Mouse (Mus musculus) retina, embryonic 14.5 days (tissue): Measurements from ENCODE around the gene Nicn1.
"Not testable (repeated sequence)": the region's sequence is repeated elsewhere in the genome, so short reads cannot be mapped to it uniquely, and the experiment has no call there.

Source experiments
- DNase-seq: peaks from one replicate; pipeline ENCODE4 v3.0.0-alpha.2; 2015; ENCODE audit warnings: low spot score

Gene Nicn1

DNA sequence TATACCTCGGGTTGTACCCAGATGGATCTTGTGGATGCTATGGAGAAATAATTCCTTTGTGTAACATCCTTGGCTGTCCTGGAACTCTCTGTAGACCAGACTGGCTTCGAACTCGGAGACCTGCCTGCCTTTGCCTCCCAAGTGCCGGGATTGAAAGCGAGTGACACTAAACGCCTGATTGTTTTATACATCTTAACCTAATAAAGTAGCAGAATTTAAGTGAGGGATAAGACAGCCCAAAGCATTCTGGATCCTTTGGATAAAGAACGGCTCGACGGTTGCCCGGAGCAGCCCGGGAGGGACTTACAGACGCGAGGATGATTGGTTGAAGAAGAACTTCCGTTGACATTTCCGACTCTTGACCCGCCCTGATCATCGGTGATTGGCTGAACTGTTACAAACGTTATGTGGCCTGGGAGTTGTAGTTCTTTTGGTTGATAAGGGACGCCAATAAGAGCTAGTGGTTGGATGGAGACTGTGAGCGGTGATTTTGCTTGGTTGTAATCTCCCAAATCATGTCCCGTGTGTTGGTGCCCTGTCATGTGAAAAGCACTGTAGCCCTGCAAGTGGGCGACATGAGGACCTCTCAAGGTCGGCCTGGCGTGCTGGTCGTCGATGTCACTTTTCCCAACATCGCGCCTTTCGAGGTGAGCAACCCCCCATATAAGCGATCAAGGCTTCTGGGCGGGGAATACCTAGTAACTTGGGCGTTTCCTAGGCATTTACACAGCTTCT lies at the start of gene Nicn1:
Gene Nicn1 (plus strand): TSS at position 414 of the 735 bp plus-strand sequence.
- DNase-seq: peak; percentile 98

DNA sequence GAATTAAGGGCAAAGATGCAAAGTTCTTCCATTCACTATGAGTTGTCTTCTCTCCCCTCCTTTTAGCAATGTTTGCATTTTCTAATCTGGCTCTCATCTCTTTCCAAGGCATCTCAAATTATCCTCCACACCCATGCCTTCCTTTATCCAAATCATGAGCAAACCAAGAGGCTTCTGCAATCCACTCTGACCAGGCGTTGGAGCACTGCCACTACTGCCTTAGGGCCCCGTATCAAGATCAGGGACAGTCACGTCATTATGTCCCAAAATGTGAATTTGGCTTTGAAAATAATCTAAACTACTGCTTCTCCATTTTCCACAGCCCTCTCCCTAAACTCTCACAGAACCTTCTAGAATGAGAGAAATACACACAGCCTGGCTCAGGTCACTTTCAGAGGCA lies 45.7 kb upstream of the Nicn1 start:
- no peak for DNase-seq

DNA sequence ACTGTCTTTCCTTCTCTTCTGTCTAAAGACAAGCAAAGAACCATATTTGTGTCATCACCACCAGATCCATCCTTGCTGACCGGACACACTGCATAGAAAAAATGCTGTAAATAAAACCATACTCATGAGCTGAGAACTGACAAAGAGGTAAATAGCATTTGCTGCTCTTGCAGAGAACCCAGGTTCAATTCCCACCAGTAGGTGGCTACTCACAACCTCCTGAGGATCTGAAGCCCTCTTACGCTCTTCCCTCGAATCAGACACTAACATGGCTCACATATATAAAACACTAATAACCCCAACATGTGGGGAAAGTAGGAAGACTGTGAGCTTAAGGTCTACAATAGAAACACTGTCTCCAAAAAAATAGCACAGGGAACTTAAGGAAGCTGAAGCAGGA lies 45.2 kb upstream of the Nicn1 start:
- peak; percentile 23 for DNase-seq

DNA sequence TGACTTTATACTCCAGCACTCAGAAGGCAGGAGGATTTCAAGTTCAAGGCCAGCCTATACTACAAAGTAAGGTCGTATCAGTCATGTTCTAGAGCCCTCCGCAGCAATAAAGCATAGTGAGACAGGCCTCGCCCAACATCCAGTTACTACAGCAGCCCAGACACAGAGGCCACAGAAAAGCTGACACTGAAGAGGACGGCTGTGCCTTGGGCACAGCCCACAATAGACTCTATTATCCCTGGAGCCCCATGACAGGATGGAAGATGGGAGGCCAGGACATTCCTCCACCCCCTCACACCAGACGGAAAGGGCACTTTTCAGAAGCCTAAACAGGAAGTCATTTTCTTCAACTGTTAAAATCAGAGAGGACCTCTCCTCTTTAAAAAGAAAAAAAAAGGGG lies 41.3 kb upstream of the Nicn1 start:
- no peak for DNase-seq

DNA sequence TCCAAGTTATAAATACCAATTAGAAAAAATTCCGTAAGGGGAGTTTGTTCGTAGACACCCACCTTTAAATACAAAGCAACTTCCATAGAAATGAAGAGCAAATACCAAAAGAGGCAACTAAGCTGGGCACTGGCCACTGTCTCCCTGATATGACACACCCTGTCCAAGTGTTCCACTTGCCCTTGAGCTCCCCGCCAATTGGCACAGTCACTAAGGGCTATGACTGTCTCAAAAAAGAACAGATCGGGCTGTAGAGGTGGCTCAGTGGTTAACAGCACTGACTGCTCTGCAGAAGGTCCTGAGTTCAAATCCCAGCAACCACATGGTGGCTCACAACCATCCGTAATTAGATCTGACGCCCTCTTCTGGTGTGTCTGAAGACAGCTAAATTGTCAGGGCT lies 38.4 kb upstream of the Nicn1 start:
- no peak for DNase-seq

DNA sequence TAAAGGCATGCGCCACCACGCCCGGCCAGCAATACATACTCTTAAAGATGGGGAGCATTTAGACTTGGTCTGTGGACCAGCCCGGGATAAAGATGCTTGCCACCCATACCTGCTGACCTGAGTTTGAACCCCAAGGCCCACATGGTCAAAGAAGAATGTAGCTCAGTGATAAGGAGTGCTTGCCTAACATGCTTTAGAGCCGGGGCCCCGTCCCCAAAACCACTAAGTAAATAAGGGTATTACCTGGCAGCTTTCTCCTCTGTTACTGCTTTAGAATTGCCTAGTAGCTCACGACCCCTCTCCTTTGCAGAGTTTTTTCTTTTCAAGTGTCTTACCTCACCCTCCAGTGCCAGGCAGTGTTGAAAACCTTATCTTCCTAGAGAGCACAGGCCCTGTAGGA lies 37.5 kb upstream of the Nicn1 start:
- no peak for DNase-seq

DNA sequence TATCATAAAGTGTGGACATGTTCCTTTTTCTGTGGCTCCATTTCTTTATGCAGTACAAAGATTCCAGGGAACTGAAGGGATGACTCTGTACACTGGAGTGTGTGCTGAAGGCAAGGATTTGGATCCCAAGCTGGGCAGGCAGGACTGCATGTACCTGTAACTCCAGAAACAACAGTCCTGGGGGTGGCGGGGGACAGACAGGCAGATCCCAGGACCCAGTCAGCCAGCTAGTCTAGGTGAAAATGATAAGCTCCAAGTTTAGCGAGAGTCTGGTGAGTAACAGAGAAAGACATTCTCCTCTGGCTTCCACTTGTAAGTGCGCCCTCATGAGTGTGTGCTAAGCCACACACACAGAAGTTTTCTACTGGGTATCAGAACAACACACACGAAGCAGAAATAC lies 29.7 kb upstream of the Nicn1 start:
- DNase-seq: no peak

DNA sequence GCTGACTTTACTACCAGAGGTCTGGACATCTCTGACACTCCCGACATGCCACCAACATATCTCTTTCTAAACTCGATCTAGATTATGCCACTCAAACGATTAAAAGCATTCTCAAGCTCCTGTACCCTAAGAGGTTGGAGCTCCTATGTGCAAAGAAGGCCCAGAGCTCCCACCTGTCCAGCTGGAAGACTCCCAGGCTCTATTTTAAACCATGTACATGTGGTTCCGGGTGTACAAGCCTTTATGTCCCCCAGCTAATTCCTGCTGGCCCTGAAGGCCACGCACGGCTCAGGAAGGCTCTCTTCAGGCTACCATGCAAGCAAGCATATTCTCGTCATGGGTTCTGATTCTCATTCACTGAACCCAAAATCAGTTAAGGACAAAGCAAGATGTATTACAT lies 28.4 kb upstream of the Nicn1 start:
- no peak for DNase-seq

DNA sequence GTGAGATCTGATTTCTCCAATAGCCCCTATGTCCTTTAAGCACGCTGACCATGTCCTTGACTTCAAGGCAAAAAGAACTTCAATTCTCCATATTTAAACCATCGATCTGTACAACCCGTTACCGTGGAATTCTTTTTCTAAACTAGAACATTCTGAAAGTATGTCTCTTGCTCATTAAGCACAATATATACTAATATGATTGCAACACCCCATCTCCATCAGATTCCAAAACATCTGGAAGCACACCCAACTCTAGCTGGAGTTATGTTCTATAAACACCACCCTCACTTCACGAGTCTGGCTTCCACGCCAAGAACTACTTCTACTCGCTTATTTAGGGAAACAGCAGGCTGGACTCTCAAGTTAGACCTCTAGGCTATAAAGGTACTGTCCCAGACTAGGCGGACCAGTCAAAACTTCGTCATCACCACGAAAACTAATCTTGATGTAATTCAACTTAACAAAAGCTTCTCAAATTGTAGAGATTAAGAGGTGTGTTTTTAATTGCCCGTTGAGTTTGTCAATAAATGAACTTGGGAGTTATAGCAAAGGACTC lies 27.7 kb upstream of the Nicn1 start:
- DNase-seq: peak; percentile 17

DNA sequence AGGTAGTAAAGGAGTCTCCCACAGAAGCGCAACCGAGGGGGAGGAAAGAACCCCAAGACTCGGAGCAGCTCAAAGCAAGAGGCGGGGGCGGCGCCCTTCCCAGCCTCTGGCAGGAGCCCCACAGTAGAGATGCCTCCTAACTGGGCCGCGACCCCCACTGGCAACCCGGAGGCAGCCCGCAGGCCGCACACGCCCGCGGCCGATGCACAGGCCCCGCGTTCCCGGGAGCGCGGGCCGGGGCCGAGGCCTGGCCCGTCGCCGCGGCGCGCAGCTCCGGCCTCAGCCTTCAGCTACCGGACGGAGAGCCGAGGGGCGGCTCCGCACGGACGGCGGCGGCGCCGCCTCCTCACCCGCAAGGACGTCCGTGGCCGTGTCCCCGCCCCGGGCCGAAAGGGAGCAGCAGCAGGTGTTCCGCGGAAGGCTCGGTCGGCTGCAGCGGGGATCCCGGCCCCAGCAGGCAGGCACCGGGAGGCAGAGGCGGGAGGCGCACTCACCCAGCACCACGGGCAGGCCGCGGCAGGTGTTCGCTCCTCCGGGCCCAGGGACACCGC lies 27.0 kb upstream of the Nicn1 start:
- no peak for DNase-seq

DNA sequence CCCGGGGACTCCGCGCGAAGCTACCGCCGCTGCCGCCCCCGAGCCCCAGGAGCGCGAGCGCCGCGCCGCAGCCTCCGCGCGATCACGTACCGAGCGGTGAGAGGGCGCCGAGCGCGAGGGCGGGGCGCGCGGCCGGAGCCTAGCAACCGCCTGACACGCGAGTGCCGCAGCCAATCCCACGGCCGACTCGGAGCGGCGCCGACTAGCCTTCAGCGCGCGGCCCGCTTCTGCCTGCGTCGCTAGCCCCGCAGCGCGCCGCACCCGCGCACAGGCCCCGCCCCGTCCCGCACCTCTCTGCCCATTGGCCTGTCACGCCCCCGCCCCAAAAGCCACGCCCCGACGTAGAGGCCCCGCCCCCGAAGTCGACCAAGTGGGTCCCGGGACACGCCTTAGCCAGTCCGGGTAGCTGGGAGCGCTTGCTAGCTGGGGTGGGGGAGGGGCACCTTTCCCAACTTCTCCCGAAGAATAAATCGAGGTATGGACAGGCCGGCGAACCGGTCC lies 26.5 kb upstream of the Nicn1 start, which contains the start of gene Dag1:
Gene Dag1 (minus strand): TSS at position 269 of the 501 bp plus-strand sequence.
- DNase-seq: peak; percentile 98

DNA sequence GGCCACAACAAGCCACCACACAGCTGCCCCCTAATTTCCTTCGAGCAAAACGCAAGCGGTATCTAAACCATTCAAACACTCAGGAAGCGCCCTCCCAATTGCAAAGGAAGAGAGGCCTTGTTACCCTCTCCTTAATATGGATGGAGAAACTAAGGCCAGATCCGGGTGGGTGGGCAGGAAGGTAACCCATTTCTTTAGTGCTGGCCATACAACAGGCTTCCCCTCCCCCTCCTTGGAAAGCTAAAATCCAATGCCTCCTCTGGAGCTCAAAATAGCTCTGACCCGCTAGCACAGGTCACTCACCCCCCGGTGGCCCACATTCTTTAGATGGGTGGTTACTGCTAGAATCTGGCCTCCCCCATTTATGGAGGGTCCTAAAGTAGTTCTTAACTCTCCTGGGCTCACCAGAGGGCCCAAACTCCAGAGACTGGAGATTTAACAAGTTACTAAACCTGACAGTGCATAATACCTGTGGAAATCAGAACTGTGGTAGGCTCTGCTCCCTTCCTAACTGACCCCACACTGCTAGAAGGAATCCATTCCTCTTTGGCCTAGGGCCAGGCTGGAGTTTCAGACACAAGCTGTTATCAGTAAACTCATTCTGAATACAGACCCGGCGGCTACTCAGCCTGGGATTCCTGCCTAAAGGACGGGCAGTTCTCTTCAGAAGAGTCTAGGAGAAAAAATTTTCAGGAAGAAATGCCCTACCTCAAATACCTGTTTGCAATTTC lies 25.9 kb upstream of the Nicn1 start:
- DNase-seq: no peak

DNA sequence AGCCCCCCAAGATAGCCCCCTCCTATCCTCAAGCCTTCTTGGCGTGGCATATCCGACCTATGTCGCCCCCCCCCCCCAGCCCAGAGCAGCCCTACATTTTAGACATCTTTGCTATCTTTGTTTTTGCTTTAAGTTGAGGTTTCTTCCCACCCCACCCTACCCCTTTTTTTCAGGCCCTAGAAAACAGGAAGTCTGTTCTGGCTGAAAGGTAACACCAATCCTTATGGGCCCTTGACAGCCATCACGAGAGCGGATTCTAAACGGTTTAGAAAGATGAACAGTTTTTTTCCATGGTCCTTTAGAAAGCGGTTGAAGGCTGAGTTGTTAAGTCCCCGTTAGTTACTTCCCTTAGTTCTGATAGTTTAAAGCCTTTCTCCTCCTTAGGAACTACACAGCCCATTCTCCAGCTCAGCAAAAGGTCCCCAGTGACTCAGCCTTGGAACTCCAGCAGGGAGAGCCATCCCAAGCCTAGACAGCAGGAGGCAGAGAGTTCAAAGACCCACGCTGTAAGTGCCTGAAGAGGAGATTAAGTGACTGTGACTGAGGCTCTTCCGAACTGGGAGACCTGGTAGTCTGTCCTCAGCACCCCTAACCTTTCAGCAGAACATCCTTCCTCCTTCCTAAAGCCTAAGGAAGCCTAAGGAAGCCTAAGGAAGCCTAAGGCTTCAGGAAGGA lies 23.8 kb upstream of the Nicn1 start:
- DNase-seq: no peak

DNA sequence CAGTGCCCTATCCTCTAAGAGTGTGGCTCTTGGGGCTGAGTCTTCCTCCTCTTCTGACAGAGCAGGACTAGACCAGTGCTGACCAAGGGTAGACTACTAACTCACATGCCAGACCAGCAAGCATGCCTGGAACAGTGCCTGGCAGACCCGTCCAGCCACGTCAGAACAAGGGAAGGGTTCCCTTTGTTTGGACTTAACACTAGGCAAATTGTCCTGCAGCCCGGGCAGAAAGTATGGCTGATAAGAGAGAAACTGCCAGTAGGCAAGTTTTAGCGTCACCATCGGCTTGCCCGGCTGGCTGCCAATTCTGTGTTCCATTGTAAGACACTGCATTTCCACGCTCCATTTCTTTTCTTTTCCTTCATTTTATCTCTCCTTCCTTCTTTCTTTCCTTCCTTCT lies 22.5 kb upstream of the Nicn1 start:
- DNase-seq: no peak

DNA sequence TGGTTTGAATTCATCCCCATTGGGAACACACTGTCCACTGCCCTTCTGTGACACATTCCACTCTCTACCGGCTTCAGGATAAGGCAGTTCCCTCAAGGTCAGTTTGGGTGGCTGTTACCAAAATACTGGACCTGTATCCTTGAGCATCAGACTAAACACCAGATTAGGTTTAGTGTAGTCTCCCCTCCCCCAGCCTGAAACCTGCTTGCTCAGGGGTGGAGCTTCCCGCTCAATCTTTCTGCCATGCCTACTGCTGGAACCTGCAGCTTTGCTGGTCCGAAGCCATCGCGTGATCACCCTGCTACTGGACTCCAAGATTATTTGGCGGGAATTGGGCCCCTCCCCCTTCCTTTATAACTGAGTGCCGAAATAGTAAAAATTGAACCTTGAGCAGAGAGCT lies 21.5 kb upstream of the Nicn1 start:
- DNase-seq: not testable (repeated sequence)

DNA sequence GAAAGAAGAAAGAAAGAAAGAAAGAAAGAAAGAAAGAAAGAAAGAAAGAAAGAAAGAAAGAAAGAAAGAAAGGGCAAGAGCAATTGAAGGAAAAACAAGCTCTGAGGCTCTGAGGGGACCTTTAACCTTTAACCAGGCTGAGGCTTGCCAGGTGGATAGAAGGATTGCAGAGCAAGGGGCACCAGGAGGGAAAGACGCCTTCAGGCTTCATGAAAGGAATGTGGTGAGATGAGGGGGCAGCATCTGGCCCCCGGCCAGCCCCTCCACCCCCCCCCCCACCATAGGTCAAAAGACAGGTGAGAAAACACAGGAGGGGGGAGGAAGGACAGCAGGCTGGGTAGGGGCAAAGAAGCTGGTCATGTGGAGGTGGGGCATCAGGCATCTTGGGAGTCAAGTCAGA lies 18.3 kb upstream of the Nicn1 start:
- no peak for DNase-seq

DNA sequence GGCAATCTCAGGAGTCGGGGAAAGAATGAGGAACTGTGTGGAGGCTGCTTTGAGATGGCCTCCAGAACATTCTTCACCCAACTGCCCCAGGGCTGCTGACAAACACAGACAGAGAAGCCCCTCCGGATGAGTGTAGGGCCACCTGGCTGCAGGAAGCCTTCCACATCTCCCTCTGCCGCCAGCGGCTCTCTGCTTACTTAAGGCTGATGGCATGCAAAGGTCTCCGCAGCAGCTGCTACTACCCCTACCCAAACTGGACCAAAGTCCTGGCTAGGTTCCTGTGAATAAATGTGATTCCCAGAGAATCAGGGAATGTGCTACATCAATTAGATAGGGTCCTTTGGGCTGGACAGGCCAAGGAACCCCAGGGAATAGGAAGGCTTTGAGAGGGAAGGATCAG lies 17.5 kb upstream of the Nicn1 start:
- no peak for DNase-seq

DNA sequence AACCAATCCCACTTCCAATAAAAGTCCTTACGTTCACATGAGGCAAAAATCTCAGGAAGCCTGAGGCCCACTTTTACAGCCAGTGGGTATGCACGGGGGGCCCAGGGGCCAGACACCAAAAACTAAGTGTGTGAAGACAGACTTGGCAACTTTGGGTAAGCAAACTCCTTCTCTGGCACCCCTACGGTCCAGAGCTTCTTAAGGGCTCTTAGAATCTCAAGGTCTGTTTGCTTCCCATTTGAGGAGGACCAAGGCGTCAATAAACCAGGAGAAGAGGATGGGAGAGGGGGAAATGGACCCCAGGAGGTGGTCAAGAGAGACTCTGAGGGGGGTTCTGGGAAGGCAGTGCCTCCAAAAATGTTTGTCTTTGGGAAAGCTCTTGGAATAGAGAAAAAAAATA lies 16.7 kb upstream of the Nicn1 start:
- no peak for DNase-seq

DNA sequence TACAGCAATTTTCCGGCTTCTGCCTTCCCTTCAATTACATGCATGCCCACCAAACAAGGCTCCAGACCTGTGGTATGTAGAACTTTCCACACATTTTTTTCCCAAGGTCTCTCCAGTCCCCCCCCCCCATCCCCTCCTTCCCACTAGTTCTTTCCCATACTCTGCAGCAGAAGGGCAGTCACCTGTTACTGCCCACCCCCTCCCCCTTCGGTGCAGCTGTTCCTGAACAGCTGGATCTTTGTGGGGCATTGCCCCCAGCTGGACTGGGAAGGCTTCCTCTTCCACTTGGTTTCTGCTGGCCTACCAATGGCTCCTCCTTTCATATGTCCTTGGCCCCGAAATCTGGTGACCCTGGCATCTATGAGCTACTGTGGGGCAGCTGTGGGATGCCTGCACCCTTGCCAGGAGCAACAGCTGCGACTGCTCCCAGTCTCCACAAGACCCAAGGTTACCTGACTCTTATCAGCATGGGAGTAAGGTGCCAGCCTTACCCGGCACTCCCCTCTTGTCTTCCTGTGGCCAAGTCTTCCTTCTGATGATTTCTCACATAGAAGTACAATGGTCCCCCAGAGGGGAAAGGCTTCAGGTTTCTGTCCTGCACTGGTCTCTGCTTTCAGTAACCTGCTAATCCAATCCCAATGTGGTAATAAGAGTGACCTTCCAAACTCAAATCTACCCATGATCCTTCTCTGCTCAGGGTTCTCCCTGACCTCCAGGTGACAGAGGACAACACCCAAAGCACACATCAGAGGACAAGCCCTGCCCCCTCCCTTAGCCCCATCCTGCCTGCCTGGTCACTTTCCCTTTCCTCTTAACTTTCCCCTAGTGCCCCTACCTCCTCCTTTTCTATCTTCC lies 15.5 kb upstream of the Nicn1 start:
- no peak for DNase-seq

DNA sequence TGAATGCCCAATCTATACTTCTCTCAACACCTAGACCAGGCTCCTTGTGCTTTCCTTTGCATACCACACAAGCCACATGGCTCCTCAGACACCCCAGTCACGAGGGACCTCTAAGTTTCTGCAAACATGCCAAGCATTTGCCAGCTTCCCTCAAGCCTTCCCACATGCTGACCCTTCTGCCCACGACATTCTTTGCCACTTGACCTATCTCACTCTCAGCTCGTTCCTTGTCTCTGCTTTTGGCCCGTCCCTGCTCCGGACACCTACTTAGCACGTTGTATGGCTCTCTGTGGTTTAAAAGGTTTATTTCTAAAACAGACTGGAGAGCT lies 14.9 kb upstream of the Nicn1 start:
- DNase-seq: no peak

DNA sequence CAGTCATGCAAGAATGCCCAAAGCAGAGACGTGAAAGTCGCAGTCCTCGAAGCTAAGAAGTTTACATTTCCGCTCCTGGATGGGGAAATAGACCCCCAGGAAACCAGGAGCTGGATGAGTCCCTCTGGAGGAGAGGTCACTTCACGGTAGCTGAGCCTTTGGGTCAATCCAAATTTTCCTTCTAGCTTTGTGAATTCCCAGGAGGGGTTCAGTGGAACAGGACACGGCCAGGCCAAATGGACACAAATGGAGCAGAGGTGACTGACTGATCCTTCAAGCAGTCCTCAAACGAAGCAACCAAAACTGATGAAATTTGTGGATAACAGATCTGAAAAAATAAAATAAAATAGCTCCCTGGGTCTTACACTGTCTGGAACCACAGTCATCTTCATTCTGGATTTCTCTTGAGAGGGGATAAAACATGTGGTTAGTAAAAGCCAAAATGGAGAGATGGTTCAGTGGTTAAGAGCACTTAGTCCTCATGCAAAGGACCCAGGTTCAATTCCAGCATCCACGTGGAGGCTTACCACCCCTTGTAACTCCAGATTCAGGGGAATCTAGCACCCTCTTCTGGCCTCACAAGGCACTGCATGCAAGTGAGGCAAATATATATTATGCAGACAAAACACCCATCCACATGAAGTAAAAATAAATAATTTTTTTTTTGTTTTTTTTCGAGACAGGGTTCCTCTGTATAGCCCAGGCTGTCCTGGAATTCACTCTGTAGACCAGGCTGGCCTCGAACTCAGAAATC lies 11.4 kb upstream of the Nicn1 start:
- peak; percentile 48 for DNase-seq
